Mouse (Mus musculus) induced T-regulatory cell, adult 2 months (primary cell): ENCODE measurements at regions not wholly inside any gene's neighbourhood (a gene's known extent, or its start where the extent isn't known, plus 50 kb on each side); places are given as distances from the start of the nearest gene placed in this dataset.

ENCODE experiments used
- DNase-seq: peaks from one replicate; pipeline ENCODE4 v3.0.0-alpha.2; 2012; ENCODE audit warnings: low read depth

GRCm38 (mm10) chr10:26434586-26434985 lies 58.8 kb upstream of the L3mbtl3 start:
- DNase-seq = no peak

- no peak for DNase-seq
Measured at GRCm38 (mm10) chr10:26440720-26441119, 64.9 kb upstream of the L3mbtl3 start.

- DNase-seq = no peak
Measured at GRCm38 (mm10) chr10:26484311-26484710, 108.5 kb upstream of the L3mbtl3 start.

GRCm38 (mm10) chr10:26491351-26491750 lies 115.6 kb upstream of the L3mbtl3 start:
- DNase-seq = no peak

GRCm38 (mm10) chr10:26492146-26492545 lies 116.4 kb upstream of the L3mbtl3 start:
- DNase-seq = no peak

GRCm38 (mm10) chr10:26492856-26493484 lies 117.2 kb upstream of the L3mbtl3 start:
- no peak for DNase-seq

- DNase-seq = no peak
Measured at GRCm38 (mm10) chr10:26493801-26494200, 118.0 kb upstream of the L3mbtl3 start.

- DNase-seq = peak; percentile 89
Measured at GRCm38 (mm10) chr10:26494380-26494781, 118.6 kb upstream of the L3mbtl3 start.

GRCm38 (mm10) chr10:26500265-26500935 lies 124.6 kb upstream of the L3mbtl3 start:
- DNase-seq = no peak

- peak; percentile 70 for DNase-seq
Measured at GRCm38 (mm10) chr10:26520879-26521278, 145.1 kb upstream of the L3mbtl3 start.

GRCm38 (mm10) chr10:26525848-26526546 lies 150.2 kb upstream of the L3mbtl3 start:
- no peak for DNase-seq

- peak; percentile 50 for DNase-seq
Measured at GRCm38 (mm10) chr10:26540189-26540588, 164.4 kb upstream of the L3mbtl3 start.

- peak; percentile 37 for DNase-seq
Measured at GRCm38 (mm10) chr10:26544061-26544460, 168.3 kb upstream of the L3mbtl3 start.

- DNase-seq = peak; percentile 35
Measured at GRCm38 (mm10) chr10:26544796-26545195, 169.0 kb upstream of the L3mbtl3 start.

GRCm38 (mm10) chr10:26556246-26556645 lies 180.5 kb upstream of the L3mbtl3 start:
- no peak for DNase-seq

- peak; percentile 51 for DNase-seq
Measured at GRCm38 (mm10) chr10:26558118-26558517, 182.3 kb upstream of the L3mbtl3 start.

- DNase-seq = no peak
Measured at GRCm38 (mm10) chr10:26559323-26559722, 183.6 kb upstream of the L3mbtl3 start.

GRCm38 (mm10) chr10:26560456-26560855 lies 184.7 kb upstream of the L3mbtl3 start:
- DNase-seq = no peak

GRCm38 (mm10) chr10:26564462-26564861 lies 188.7 kb upstream of the L3mbtl3 start:
- peak; percentile 72 for DNase-seq

- peak; percentile 43 for DNase-seq
Measured at GRCm38 (mm10) chr10:26567613-26568012, 185.6 kb upstream of the Arhgap18 start.

- DNase-seq = peak; percentile 34
Measured at GRCm38 (mm10) chr10:26570468-26570867, 182.8 kb upstream of the Arhgap18 start.

- no peak for DNase-seq
Measured at GRCm38 (mm10) chr10:26571377-26571776, 181.8 kb upstream of the Arhgap18 start.

GRCm38 (mm10) chr10:26576153-26576552 lies 177.1 kb upstream of the Arhgap18 start:
- no peak for DNase-seq
